Mouse (Mus musculus) neural tube, postnatal 0 days (tissue): ENCODE measurements around the gene Tsga10. TPM values are rescaled to one million over a fixed set of nuclear protein-coding genes. Genes with fewer than 3 reads are reported as not detected.

ENCODE experiments used
- polyA plus RNA-seq: library from polyadenylated mRNA; unstranded; fragments of >200 nt; fragmentation: Nextera tagmentation; extraction: Ambion mirVana; gene quantifications from 2 replicates; pipeline ENCODE4 v1.2.1, GENCODE M21; 2015

Gene Tsga10
- 5.3 and 6.2 TPM in 2 replicates for polyA plus RNA-seq

GRCm38 (mm10) chr1:37866286-37866685 lies at the start of gene Tsga10:
TSS of gene Tsga10 (minus strand) at chr1:37866429.

GRCm38 (mm10) chr1:37890025-37890652 lies 23.9 kb upstream of the Tsga10 start, which contains the start of the genes Mitd1 and Mrpl30:
TSS of gene Mitd1 (minus strand) at chr1:37890411.
TSS of gene Mrpl30 (plus strand) at chr1:37890477.

GRCm38 (mm10) chr1:37871704-37872103 lies 5.5 kb upstream of the Tsga10 start, which contains the start of gene Lipt1:
TSS of gene Lipt1 (plus strand) at chr1:37871738.

GRCm38 (mm10) chr1:37719761-37720640 lies 146.2 kb downstream of the Tsga10 start, which contains the start of gene 2010300C02Rik:
TSS of gene 2010300C02Rik (minus strand) at chr1:37720085.

Other genes with a start within 250 kb of the Tsga10 start
- 4.3 and 4.6 TPM in 2 replicates for gene 2010300C02Rik, start 146.3 kb downstream of the Tsga10 start, polyA plus RNA-seq
- gene Lipt1, start 5.3 kb upstream of the Tsga10 start, polyA plus RNA-seq, result 6.8 and 7.2 TPM in 2 replicates
- gene Mitd1, start 24.0 kb upstream of the Tsga10 start, polyA plus RNA-seq, result 10.9 and 14.3 TPM in 2 replicates
- gene Mrpl30, start 24.0 kb upstream of the Tsga10 start, polyA plus RNA-seq, result 306 and 307 TPM in 2 replicates
- 0.09 TPM in 1 of 2 replicates, not detected in the other for gene Lyg2, start 50.1 kb upstream of the Tsga10 start, polyA plus RNA-seq
- not detected in 2 replicates for gene Lyg1, start 91.3 kb upstream of the Tsga10 start, polyA plus RNA-seq
- gene Txndc9, start 131.5 kb upstream of the Tsga10 start, polyA plus RNA-seq, result 114 and 121 TPM in 2 replicates
- 18.2 and 19.1 TPM in 2 replicates for gene Eif5b, start 131.6 kb upstream of the Tsga10 start, polyA plus RNA-seq